Mouse (Mus musculus) stomach, embryonic 16.5 days (tissue): ENCODE data around the gene A630001G21Rik. TPM values are rescaled to one million over a fixed set of nuclear protein-coding genes. Genes with fewer than 3 reads are reported as not detected.

Experiments
- ATAC-seq: fragments of 200-750 bp; cut with Nextera tagmentation; 2 replicates; pipeline ENCODE4 v1.8.0; 2017; ENCODE audit warnings: moderate number of reproducible peaks, moderate TSS enrichment; ENCODE audit not compliant: insufficient read depth, low FRiP score
- H3K27ac ChIP-seq: fragments of 300-500 bp; sonication (generic); 2 replicates; pipeline ENCODE4 v1.5.1; 2014; ENCODE audit warnings: low read length
- H3K27me3 ChIP-seq: fragments of 300-500 bp; sonication (generic); 2 replicates; pipeline ENCODE4 v1.6.1; 2014; ENCODE audit warnings: low read length, control low read depth, mixed read lengths; ENCODE audit not compliant: control insufficient read depth, insufficient read depth
- H3K36me3 ChIP-seq: fragments of 300-500 bp; sonication (generic); 2 replicates; pipeline ENCODE4 v1.6.1; 2014; ENCODE audit warnings: low read length; ENCODE audit not compliant: control insufficient read depth, insufficient read depth
- H3K4me1 ChIP-seq: fragments of 300-500 bp; sonication (generic); 2 replicates; pipeline ENCODE4 v1.6.1; 2014; ENCODE audit warnings: low read length, control low read depth, mixed read lengths; ENCODE audit not compliant: control insufficient read depth, insufficient read depth
- H3K4me2 ChIP-seq: fragments of 300-500 bp; sonication (generic); 2 replicates; pipeline ENCODE4 v1.6.1; 2014; ENCODE audit warnings: low read depth, low read length, mixed read lengths
- H3K4me3 ChIP-seq: fragments of 300-500 bp; sonication (generic); replicated peaks from 2 replicates; pipeline ENCODE4 v1.5.1; 2014; ENCODE audit warnings: mild to moderate bottlenecking, low read length
- H3K9ac ChIP-seq: fragments of 300-500 bp; sonication (generic); 2 replicates; pipeline ENCODE4 v1.6.1; 2014; ENCODE audit warnings: low read length
- H3K9me3 ChIP-seq: fragments of 300-500 bp; sonication (generic); replicated peaks from 2 replicates; pipeline ENCODE4 v1.6.1; 2016; ENCODE audit warnings: low read length, control low read depth; ENCODE audit not compliant: control insufficient read depth
- WGBS: fragments of 180-500 bp; shearing (Covaris S2); extraction: QIAGEN DNeasy Blood & Tissue Kit; methylation state at CpG from one replicate; pipeline ENCODE4 v1.1.7; 2014; 5-methylcytosine and 5-hydroxymethylcytosine counted together
- polyA plus RNA-seq: library from polyadenylated mRNA; unstranded; fragments of >200 nt; fragmentation: Nextera tagmentation; extraction: Ambion mirVana; gene quantifications from 2 replicates; pipeline ENCODE4 v1.2.1, GENCODE M21; 2015

A630001G21Rik gene
- polyA plus RNA-seq, 1 experiment from 2014 or later, result 1.3 TPM

DNA sequence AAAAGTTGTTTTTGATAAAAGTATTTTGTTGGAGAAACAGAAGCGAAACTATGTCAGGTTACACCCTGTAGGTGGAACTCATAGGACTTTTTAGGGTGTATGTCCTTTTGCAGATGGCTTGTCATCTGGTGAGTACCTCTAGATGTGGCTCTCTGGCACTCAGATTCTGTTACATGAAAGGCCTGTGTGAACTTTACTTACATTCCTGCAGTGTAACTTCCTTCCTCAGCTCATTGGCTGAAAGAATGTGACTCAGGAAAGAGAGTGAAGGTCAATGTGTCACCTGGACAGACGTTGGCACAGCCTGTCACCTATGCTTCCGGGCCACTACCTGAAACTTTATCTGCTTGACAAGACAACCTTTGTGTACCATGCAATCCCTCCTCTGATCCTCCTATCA is 33.9 kb downstream of the A630001G21Rik start:
- Histone ChIP-seq H3K4me2 (no peak overlapping the region), H3K36me3 (no peaks in the 10 kb centered on the region), H3K9me3 (no peaks in the 10 kb centered on the region), H3K4me1 (no peaks in the 10 kb centered on the region; the same call in 1 of the 2 replicates), H3K4me3 (no peak overlapping the region), H3K27ac (no peak overlapping the region), H3K9ac (no peak overlapping the region), H3K27me3 (no peaks in the 10 kb centered on the region)
- ATAC-seq, result no peak
- whole genome bisulfite sequencing, result 71% methylated on average over 3 of the region's 3 CpGs

DNA sequence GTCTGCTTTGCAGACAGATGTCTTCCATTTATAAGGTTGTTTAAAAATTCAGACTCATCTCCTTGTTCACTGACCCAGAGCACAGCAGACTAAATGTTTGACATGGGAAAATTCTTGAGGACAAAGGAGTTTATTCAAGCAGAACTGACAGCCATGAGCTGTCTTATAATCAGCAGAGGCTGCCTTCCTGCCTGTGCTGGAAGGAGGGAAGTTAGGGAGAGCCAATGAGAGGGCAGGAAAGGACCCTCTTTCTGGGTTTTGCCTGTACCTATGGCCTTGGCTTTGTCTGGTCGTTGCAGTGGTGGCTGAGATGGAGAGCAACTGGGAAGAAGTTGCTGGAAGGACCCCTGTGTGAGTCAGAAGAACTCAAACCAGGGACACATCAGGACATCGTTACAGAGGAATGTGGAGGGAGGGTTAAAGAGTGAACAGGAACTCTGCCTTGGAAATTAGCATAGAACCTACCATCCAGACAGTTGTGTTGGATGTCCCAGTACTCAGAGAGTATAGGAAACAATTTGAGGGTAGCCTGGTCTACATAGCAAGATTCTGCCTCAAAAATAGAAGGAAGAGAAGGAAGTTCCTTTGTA is 35.4 kb downstream of the A630001G21Rik start:
- Histone ChIP-seq H3K4me2 (no peak overlapping the region), H3K9ac (no peak overlapping the region), H3K27me3 (no peaks in the 10 kb centered on the region), H3K9me3 (no peaks in the 10 kb centered on the region), H3K4me1 (no peaks in the 10 kb centered on the region; the same call in 1 of the 2 replicates), H3K4me3 (no peak overlapping the region), H3K36me3 (no peaks in the 10 kb centered on the region), H3K27ac (no peak overlapping the region)
- 23% methylated on average over 2 of the region's 2 CpGs for WGBS
- ATAC-seq, result no peak

DNA sequence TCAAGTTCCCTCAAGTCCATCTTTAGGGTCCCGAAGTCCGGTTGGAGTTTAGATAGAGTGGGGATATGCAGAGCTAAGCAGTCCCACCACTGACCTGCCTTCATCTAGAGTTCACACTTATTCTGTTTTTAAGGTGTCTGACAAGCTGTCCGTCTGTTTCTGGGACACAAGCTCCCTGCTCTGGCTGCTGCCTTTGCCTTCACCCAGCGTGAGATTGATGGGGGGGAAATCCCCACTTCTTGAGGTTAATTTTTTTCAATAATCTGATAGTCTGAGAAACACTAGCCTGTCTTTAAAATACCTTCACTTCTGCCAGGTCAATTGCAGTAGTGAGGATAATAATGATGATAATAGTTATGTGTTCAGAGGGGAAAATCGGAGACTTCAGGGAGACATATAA is 36.1 kb downstream of the A630001G21Rik start:
- H3K36me3 ChIP-seq, result no peaks in the 10 kb centered on the region
- no peak for ATAC-seq

DNA sequence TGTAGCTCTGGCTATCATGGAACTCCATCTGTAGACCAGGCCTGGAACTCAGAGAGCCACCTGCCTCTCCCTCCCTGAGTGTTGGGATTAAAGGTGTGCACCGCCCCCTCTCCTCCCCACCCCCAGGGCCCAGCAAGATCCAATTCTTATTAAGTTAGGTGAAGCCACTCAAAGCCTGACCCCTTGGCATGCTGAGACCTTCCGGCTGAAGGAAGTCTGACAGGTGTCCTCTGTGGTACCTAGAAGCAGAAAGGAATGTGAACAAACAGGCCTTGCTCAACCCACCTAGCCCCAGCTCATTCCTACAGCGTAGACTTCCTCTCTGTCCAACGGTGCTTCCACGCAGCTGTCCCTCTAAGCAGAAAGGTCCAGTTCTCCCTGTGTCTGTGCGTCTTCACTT is 37.5 kb downstream of the A630001G21Rik start:
- ATAC-seq, result no peak

More for the DNA sequence above, 36.1 kb downstream of the A630001G21Rik start:
- Histone ChIP-seq H3K9ac (no peak overlapping the region), H3K4me1 (no peaks in the 10 kb centered on the region; the same call in 1 of the 2 replicates), H3K4me2 (no peak overlapping the region), H3K27me3 (no peaks in the 10 kb centered on the region), H3K4me3 (no peak overlapping the region), H3K9me3 (no peaks in the 10 kb centered on the region), H3K27ac (no peak overlapping the region)
- 70% methylated on average over 5 of the region's 5 CpGs for WGBS

DNA sequence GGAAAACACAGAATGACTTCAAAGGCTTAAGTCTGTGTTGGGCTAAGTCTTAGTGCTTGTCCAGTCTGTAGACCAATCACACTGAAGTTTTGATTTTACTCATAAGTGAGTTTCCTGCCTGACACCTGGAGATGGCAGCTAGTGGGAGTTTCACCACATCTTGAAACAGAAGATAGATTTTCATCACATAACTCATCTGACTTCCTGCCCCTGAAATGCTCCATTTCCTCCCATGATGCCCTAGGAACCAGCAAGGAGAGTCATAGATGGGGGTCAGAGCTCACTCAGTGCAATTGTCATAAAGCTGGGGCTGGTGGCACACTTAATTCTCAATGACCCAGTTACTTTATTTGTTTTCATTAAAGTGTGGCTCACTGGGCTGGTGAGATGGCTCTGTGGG is 38.6 kb downstream of the A630001G21Rik start:
- H3K36me3 ChIP-seq, result no peaks in the 10 kb centered on the region

More for the DNA sequence above, 37.5 kb downstream of the A630001G21Rik start:
- no peaks in the 10 kb centered on the region for H3K36me3 ChIP-seq
- H3K4me2 ChIP-seq, result no peak overlapping the region
- H3K9me3 ChIP-seq, result no peaks in the 10 kb centered on the region
- no peaks in the 10 kb centered on the region; the same call in 1 of the 2 replicates for H3K4me1 ChIP-seq
- no peak overlapping the region for H3K27ac ChIP-seq
- H3K27me3 ChIP-seq, result no peaks in the 10 kb centered on the region
- H3K9ac ChIP-seq, result no peak overlapping the region
- 64% methylated on average over 6 of the region's 6 CpGs for WGBS
- H3K4me3 ChIP-seq, result no peak overlapping the region

DNA sequence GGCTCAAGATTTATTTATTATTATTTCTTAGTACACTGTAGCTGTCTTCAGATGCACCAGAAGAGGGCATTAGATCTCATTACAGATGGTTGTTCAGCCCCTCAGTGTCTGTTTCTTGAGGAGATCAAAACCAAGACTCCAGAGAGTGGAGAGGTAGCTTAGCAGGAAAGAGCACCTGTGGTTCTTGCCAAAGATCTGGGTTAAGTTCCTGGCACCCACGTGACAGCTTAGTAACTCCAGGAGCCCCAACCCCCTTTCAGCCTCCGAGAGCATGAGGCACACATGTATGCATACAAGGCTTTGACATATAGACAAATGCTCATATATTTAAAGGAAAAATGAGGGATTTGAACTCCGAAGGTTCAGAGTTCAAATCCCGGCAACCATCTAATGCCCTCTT is 39.4 kb downstream of the A630001G21Rik start:
- Histone ChIP-seq H3K27me3 (no peaks in the 10 kb centered on the region), H3K9me3 (no peaks in the 10 kb centered on the region), H3K27ac (no peak overlapping the region), H3K4me1 (no peaks in the 10 kb centered on the region; the same call in 1 of the 2 replicates), H3K4me3 (no peak overlapping the region), H3K4me2 (no peak overlapping the region), H3K9ac (no peak overlapping the region), H3K36me3 (no peaks in the 10 kb centered on the region)
- 89% methylated on average over 4 of the region's 4 CpGs for WGBS
- no peak for ATAC-seq

More for the DNA sequence above, 38.6 kb downstream of the A630001G21Rik start:
- Histone ChIP-seq H3K9ac (no peak overlapping the region), H3K27me3 (no peaks in the 10 kb centered on the region), H3K27ac (no peak overlapping the region), H3K4me2 (no peak overlapping the region), H3K9me3 (no peaks in the 10 kb centered on the region), H3K4me3 (no peak overlapping the region), H3K4me1 (no peaks in the 10 kb centered on the region; the same call in 1 of the 2 replicates)
- no peak for ATAC-seq

DNA sequence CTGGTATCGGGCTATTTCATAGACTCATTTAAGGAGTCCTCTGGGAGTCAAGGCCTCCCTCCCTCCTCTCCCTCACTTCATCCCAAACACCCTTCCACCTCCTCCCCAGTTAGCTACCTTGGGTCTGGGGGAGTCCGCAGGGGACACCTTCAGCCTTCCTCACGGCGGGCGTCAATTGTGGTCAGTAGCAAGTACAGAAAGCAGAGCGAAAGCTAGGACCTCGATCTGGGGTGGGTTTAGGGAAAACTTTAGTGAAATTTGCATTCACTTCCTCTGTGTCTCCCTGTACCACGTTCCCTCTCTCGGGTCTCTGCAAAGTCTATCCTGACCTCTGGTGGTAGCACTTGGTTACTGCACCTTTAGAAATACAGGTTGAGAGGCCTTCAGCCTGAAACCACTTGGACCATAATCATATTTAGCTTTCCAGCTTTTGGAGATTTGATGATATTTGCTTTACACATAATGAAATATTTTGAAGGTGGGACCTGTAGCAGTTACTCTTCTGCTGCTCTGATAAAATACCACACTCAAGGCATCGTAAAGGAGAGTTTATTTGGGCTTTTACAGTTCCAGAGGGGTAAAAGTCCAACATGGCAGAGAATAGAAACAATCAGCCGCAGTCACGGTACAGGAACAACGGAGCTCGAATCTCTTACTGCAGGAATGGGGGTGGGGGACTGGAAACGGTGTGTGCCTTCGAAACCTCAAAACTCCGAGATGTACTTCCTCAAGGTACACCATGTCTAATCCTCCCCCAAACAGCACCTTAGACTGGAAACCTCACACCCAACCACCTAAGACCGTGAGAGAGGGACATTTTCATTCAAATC is 41.9 kb downstream of the A630001G21Rik start:
- 36% methylated on average over 18 of the region's 18 CpGs for WGBS
- no peaks in the 10 kb centered on the region for H3K27me3 ChIP-seq
- H3K27ac ChIP-seq, result no peak overlapping the region; the same call in 1 of the 2 replicates
- no peaks in the 10 kb centered on the region for H3K36me3 ChIP-seq
- H3K4me1 ChIP-seq, result no peaks in the 10 kb centered on the region; the same call in 1 of the 2 replicates
- H3K4me2 ChIP-seq, result peak overlapping the region; percentile 58
- H3K9ac ChIP-seq, result peak overlapping the region; percentile 75
- peak overlapping the region; percentile 40 for H3K4me3 ChIP-seq
- ATAC-seq, result no peak
- no peaks in the 10 kb centered on the region for H3K9me3 ChIP-seq

DNA sequence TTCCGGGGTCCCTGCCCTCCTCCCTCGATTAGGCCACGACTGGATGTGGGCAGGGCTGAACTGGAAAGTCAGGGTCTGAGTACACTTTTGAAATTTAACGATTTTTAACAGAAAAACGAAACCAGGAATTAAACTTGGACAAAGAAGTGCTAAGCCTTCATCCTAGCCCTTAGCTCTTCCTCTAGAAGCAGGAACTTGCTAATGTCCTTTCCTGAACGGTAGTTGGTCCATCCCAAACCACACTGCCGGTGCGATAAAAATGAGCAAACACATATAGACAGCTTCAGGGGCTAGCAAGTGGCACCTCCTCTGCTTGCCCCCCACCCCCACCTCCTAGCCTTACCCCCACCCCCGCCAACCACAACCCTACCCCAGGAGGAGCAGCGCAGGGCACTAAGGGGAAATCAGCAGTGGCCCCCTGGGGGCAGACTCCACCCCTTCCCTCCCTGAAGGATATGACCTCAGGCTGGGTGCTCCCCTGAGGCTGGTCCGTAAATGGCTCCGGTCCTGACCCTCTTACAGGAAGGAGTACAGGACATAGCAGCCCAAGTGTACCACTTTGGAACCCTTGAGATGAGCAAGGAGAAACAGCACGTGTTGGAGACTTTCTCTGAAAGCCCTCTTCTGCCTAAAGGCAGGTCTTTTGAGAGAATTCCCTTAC is 42.9 kb downstream of the A630001G21Rik start:
- Histone ChIP-seq H3K9ac (no peak overlapping the region), H3K4me3 (peak overlapping the region; percentile 40), H3K4me1 (no peaks in the 10 kb centered on the region), H3K9me3 (no peaks in the 10 kb centered on the region), H3K27ac (no peak overlapping the region; the same call in 1 of the 2 replicates), H3K4me2 (no peak overlapping the region), H3K27me3 (no peaks in the 10 kb centered on the region), H3K36me3 (no peaks in the 10 kb centered on the region)
- ATAC-seq, result 0 out of 2 replicates have a peak, but pooled peaks have one; percentile 40
- WGBS, result 61% methylated on average over 13 of the region's 13 CpGs

DNA sequence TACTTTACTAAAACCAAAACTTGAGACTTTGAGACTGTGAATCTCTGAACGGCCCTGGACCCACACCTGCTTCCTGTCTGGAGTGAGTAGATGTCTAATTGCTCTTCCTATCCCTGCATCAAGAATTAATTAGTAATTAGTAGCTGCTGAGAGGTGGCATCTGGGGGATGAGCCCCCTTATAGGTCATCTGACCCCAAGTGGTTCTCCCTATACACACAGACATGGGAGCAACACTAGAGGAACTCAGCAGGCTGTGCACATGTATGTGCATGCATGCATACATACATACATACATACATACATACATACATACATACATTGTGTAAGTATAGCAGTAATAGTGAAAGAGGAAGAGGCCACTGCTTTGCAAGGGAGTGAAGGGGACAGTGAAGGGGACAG is 43.9 kb downstream of the A630001G21Rik start:
- Histone ChIP-seq H3K4me1 (no peaks in the 10 kb centered on the region), H3K9me3 (no peaks in the 10 kb centered on the region), H3K4me3 (no peak overlapping the region), H3K27me3 (no peaks in the 10 kb centered on the region), H3K4me2 (no peak overlapping the region), H3K36me3 (no peaks in the 10 kb centered on the region), H3K9ac (no peak overlapping the region), H3K27ac (no peak overlapping the region)
- ATAC-seq, result no peak
- 70% methylated on average over 1 of the region's 1 CpGs for WGBS
